Mouse (Mus musculus): Measurements from ENCODE around the gene Sprr2a3. TPM values are rescaled to one million over a fixed set of nuclear protein-coding genes. Genes with fewer than 3 reads are reported as not detected.

The Sprr2a3 gene
- polyA plus RNA-seq, 2 experiments from 2014 or later, result not detected

Other genes starting within 250 kb of the Sprr2a3 start
- gene Lor, start 202.3 kb upstream of the Sprr2a3 start, polyA plus RNA-seq (2017; shearing (Covaris generic)), result not detected
- under 1 TPM in 1 of 2 experiments, not detected in 1; 0.42 TPM for gene Prr9, start 161.5 kb upstream of the Sprr2a3 start, polyA plus RNA-seq (2017; shearing (Covaris generic))
- gene Lelp1, start 142.7 kb upstream of the Sprr2a3 start, polyA plus RNA-seq (2017; shearing (Covaris generic)), result not detected
- not detected for gene Sprr2a1, start 69.6 kb upstream of the Sprr2a3 start, polyA plus RNA-seq (2017; shearing (Covaris generic))
- not detected for gene Sprr2a2, start 69.5 kb upstream of the Sprr2a3 start, polyA plus RNA-seq (2017; shearing (Covaris generic))
- gene Sprr2b, start 31.2 kb downstream of the Sprr2a3 start, polyA plus RNA-seq (2017; shearing (Covaris generic)), result not detected
- not detected for gene Sprr2d, start 53.7 kb downstream of the Sprr2a3 start, polyA plus RNA-seq (2017; shearing (Covaris generic))
- not detected for gene Sprr2e, start 66.7 kb downstream of the Sprr2a3 start, polyA plus RNA-seq (2017; shearing (Covaris generic))
- gene Sprr2f, start 79.8 kb downstream of the Sprr2a3 start, polyA plus RNA-seq (2017; shearing (Covaris generic)), result not detected
- gene Sprr2h, start 100.3 kb downstream of the Sprr2a3 start, polyA plus RNA-seq (2017; shearing (Covaris generic)), result not detected
- gene Sprr2i, start 122.6 kb downstream of the Sprr2a3 start, polyA plus RNA-seq (2017; shearing (Covaris generic)), result not detected
- not detected for gene Sprr2j-ps, start 132.7 kb downstream of the Sprr2a3 start, polyA plus RNA-seq (2017; shearing (Covaris generic))
- 10 to 100 TPM in 1 of 2 experiments, 1 to 10 TPM in 1; 8.6 to 10.3 TPM for gene Gm9774, start 144.0 kb downstream of the Sprr2a3 start, polyA plus RNA-seq (2017; shearing (Covaris generic))
- gene Sprr2k, start 147.2 kb downstream of the Sprr2a3 start, polyA plus RNA-seq (2017; shearing (Covaris generic)), result not detected
- not detected for gene Sprr1b, start 153.4 kb downstream of the Sprr2a3 start, polyA plus RNA-seq (2017; shearing (Covaris generic))
- not detected for gene Sprr3, start 173.3 kb downstream of the Sprr2a3 start, polyA plus RNA-seq (2017; shearing (Covaris generic))
- gene Sprr1a, start 200.5 kb downstream of the Sprr2a3 start, polyA plus RNA-seq (2017; shearing (Covaris generic)), result not detected
- not detected for gene Sprr4, start 215.1 kb downstream of the Sprr2a3 start, polyA plus RNA-seq (2017; shearing (Covaris generic))
- gene 2310046K23Rik, start 249.1 kb downstream of the Sprr2a3 start, polyA plus RNA-seq (2017; shearing (Covaris generic)), result not detected

All from activated CD4-positive, CD25-positive, alpha-beta regulatory T cell, adult 4 months (primary cell).